Mouse (Mus musculus) kidney, postnatal 10 days (tissue): Measurements from ENCODE around the gene Tmem131l.

Experiments used
- DNase-seq: peaks from one replicate; pipeline ENCODE4 v3.0.0; 2021; ENCODE audit warnings: mixed read lengths

Gene Tmem131l

GRCm38 (mm10) chr3:83976161-83976560 is 63.8 kb downstream of the Tmem131l start:
- no peak for DNase-seq

DNA sequence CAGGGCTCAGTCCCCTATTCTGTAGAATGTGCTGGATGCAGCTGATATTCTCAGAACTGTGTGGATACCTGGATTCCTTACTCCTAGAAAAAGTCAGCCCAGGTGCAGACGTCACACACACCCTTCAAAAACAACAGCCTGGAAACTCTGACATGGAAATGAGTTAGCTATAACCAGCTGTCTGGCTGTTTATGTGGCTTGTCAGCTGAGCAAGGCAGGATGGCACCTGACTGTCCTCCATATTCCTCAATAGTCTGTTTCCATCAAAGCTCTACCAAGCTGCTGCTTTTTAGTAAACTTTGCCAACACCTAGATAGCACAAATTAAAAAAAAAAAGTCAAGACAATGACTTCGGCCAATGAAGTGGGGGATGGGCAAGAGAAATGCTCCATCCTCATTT is 66.6 kb downstream of the Tmem131l start:
- no peak for DNase-seq

DNA sequence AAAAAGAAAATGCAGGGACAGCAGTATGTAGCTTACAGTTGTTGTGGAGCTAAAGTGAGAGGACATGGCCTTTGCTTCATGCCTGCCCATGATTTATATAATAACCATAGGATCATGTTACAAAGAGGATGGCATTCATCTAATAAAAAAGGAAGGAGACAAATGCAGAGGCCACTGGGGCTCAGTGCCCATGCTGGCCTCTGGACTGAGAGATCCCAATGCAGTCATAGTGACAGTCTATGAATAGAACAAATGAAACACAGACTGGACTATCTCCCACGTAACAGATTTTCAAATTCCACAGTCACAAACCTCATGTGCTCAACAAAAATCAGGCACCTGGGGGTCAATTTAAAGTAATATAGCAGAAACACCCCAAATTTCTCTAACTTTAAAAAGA is 69.3 kb downstream of the Tmem131l start:
- no peak for DNase-seq

DNA sequence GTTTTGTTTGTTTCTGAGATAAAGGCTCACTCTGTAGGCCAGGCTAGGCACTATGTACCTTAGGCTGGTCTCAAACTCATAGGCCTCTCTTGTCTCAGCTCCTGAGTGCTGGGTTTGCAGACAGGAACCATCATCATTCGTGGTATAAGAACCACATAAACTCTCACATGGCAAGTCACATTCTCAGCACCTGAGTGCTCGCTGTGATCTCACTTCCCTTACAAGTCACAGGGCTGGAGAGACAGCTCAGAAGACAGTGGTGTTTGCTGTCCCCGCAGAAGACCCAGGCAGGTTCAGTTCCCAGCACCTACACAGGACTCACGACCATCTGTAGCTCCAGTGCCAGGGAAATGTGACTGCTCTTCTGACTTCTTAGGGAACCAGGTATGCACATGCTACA is 70.9 kb downstream of the Tmem131l start:
- no peak for DNase-seq

- DNase-seq = no peak
These were observed 72.2 kb downstream of the Tmem131l start for GRCm38 (mm10) chr3:83967791-83968190.

DNA sequence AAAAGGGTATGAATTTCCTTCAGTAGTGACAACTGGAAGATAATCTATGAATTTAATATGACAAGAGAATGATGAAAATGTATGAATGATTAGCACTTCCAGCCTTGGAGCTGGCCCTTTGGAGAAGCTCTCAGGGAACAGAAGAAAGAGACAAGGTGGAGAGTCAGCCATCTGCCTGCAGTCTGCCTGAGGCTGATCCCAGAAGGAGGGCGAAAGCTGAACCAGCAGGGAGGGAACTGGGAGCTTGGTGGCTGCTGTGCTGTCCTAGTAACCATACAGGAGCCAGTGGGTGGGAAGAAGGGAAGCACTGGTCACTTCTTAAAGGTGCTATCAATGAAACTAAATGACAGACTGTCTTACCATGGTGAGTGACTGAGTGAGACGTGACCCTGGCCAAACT is 74.6 kb downstream of the Tmem131l start:
- no peak for DNase-seq

DNA sequence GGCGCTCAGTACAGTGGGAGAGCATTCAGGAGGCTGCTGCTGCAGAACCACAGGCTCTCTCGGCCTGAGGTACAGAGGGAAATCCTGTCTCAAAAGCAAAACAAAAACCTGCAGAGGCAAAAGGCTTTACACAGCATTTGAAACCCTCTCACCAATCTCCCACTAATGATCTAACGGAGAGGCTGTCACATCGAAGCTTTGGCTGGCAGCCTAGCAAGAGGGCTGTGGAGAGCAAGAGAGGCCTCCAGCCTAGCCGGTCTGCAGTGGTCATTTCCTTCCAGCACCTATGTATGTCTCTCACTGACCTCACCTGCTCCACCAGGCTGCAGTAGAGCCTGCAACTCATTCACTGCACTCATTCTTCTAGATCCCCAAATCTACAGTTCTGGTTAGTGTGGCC is 76.3 kb downstream of the Tmem131l start:
- no peak for DNase-seq

DNA sequence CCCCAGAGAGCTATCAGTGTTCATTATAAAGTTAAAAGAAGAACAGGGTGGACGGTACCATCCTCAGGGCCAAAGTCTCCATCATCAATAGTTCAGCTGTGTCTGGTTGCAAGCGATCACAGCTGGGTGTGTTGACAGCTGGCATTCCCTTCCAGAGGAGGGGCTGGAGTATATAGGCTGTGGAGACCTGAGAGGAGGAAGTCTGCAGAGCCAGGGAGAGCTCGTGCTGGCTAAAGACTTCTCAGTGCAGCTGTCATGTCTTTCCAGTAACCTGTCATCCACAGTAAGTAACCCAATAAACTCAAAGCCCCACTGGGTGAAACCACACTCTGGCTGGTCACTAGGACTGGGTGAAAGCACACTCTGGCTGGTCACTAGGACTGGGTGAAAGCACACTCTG is 77.4 kb downstream of the Tmem131l start:
- DNase-seq = no peak

- DNase-seq = no peak
These were observed 77.9 kb downstream of the Tmem131l start for GRCm38 (mm10) chr3:83962076-83962475.

GRCm38 (mm10) chr3:83958951-83959681 is 80.9 kb downstream of the Tmem131l start:
- DNase-seq = no peak

- DNase-seq = no peak
These were observed 86.1 kb downstream of the Tmem131l start for GRCm38 (mm10) chr3:83953879-83954278.

DNA sequence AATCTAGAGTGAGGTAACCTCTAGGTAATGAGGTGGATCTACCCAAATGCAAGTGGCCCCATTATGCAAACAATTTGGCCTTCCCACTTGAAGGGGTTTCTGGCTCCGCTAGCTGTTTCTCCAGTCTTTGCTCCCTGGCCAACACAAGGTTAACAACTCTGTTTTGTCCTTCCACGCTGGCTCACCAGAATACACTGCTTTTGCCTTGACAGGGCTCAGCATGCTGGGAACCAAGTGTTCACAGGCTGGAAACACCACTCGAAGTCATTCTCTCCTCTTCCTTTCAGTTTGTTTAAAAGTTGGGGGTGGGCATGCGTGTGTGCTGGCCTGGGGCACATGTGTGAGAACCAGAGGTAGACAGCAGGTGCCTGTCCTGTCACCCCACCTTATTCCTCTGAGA is 91.2 kb downstream of the Tmem131l start:
- no peak for DNase-seq

- DNase-seq = no peak
These were observed 92.3 kb downstream of the Tmem131l start for GRCm38 (mm10) chr3:83947476-83948245.

DNA sequence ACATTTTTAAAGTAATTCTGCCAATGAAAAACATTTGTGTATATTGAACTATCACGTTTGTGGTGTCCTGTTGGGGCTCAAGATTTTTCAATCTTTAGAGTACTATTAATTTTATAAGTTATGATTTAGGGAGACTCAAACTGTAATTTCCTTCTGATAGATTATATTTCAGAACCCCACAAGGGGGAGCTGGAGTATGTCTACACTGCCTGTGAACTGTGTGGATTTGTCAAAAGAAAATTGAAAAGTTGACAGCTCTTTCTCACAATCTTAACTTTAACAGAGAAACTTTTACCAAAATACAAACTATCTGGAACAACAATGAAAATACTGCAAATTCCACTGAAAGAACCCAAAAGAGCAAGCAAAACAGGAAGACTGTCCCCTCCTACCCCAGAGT is 93.1 kb downstream of the Tmem131l start:
- DNase-seq = no peak

- no peak for DNase-seq
These were observed 96.3 kb downstream of the Tmem131l start for GRCm38 (mm10) chr3:83943691-83944090.

- no peak for DNase-seq
These were observed 96.8 kb downstream of the Tmem131l start for GRCm38 (mm10) chr3:83943212-83943611.

DNA sequence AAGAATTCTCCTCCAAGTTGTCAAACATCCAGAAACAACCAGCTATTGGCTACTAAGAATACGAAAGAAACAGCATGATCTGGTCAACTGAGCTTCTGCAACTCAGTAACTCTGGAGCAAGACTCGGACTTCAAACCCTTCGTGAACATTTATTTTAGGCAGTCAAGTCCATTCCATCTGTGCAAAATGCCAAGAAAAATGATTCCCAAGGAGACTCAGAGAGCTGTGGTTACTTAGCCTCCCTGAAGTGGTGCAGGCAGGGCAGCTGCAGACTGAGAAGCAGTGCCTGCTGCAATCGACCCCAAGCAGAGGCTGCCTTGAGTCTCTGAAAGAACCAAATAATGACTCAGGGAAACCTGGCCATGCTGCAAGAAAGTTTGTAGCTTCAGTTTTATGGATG is 98.1 kb downstream of the Tmem131l start:
- no peak for DNase-seq

GRCm38 (mm10) chr3:83938871-83939270 is 101.1 kb downstream of the Tmem131l start:
- DNase-seq = peak; percentile 23

GRCm38 (mm10) chr3:83934514-83934913 is 105.5 kb downstream of the Tmem131l start:
- no peak for DNase-seq

DNA sequence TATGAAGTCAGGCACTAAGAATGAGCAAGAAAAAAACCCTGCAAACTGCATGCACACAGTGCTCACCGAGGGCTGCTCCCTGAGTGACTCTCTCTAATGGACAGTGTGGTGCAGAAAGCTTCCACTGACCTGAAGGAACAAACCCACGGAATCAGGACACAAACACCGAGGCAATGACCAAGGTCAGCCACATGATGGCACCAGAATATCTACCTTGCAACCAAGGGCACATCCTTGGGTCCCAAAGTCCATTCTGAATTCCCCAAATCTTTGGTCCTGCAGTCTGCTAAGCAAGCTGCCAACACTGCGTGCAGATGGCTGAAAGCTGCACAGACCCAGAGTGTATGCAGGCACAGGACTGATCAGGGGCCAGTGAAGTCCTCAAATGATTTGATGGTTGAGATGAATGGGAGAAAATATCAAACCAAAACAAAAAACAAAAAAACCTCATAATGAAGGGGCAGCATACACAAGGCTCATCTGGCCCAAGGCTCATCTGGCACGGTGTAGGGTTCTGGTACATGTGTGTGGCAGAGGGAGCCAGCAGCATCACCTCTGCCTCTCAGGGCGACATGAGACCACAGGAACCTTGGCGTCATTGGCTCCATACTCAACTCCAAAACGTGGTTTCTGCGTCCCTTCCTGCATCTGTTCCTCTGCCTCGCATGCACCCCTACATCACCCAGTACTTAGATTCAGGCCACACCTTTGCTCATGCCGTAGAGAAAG is 124.0 kb downstream of the Tmem131l start:
- peak; percentile 65 for DNase-seq

DNA sequence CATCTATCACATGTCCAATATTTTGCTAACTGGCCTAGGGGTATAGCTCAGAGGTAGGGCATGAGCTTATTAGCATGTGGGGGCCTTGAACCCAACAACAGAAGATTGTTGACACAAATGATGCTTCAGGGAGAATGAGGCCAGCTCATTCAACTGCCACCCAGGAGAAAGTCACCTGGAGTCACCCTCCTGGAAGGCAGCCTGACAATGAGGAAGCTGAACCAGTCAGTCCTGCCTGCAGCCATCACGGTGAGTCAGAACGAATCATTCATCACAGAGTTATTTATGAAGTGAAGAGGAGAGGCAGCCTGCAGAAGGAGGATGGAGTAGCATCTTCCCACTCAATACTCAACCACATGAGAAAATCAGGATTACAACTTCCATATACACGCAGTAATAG is 124.9 kb downstream of the Tmem131l start:
- DNase-seq = no peak

DNA sequence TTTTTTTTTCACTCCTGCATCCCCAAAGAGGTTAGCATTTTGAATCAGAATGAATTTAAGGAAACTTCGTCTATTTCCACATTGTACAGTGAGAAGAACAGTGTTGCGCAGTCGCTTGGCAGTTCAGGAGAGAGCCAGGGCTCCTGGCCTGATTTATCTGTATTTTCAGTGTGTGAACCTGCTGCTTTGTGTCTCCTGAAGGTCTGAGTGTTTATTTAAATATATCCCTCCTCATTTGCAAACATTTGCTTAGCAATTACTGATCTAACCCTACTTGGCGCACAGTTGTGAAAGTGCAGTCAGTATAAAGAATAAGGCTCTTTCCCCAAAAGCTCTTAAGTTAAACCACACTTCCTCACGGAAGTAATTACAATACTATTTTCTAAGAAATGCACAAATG is 129.3 kb downstream of the Tmem131l start:
- DNase-seq = no peak

GRCm38 (mm10) chr3:83906185-83906584 is 133.8 kb downstream of the Tmem131l start:
- DNase-seq = no peak

- DNase-seq = no peak
These were observed 134.8 kb downstream of the Tmem131l start for GRCm38 (mm10) chr3:83905161-83905560.
